Mouse (Mus musculus): Measurements from ENCODE around the gene Noc4l. TPM values are rescaled to one million over a fixed set of nuclear protein-coding genes. Genes with fewer than 3 reads are reported as not detected.

Noc4l gene
- total RNA-seq, 2 experiments from 2014 or later = 35.3 to 40.7 TPM

GRCm38 (mm10) chr5:110609868-110610267 lies 43.3 kb downstream of the Noc4l start:
- no peak for DNase-seq (ENCODE audit: low spot score in 2 of 2)

DNA sequence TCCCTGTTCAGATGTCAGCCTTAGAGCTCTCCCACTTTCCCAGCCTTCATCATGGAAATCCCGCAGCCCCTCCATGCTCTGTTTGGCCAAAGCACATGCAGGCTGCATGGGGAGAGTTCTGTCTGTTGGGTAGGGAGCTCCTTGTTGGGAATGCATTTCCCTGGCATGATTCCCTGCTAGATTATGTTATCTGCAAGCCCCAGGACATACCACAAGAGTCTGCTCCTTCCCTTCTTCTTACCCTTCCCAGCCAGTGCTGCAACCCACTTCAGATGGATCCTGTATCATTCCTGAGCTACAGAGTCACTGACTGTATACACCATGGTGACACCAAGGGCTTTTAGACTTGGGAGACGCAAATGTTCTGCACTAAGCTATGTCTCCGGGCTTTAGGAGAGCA lies 43.8 kb downstream of the Noc4l start:
- no peak for DNase-seq (ENCODE audit: low spot score in 2 of 2)

- no peak for DNase-seq (ENCODE audit: low spot score in 2 of 2)
These were observed 44.3 kb downstream of the Noc4l start for GRCm38 (mm10) chr5:110608941-110609340.

- no peak for DNase-seq (ENCODE audit: low spot score in 2 of 2)
These were observed 44.9 kb downstream of the Noc4l start for GRCm38 (mm10) chr5:110608336-110608735.

- no peak for DNase-seq (ENCODE audit: low spot score in 2 of 2)
These were observed 45.5 kb downstream of the Noc4l start for GRCm38 (mm10) chr5:110607767-110608166.

- DNase-seq (ENCODE audit: low spot score in 2 of 2) = no peak
These were observed 47.5 kb downstream of the Noc4l start for GRCm38 (mm10) chr5:110605531-110606221.

GRCm38 (mm10) chr5:110604311-110604710 lies 48.9 kb downstream of the Noc4l start:
- no peak for DNase-seq (ENCODE audit: low spot score in 2 of 2)

DNA sequence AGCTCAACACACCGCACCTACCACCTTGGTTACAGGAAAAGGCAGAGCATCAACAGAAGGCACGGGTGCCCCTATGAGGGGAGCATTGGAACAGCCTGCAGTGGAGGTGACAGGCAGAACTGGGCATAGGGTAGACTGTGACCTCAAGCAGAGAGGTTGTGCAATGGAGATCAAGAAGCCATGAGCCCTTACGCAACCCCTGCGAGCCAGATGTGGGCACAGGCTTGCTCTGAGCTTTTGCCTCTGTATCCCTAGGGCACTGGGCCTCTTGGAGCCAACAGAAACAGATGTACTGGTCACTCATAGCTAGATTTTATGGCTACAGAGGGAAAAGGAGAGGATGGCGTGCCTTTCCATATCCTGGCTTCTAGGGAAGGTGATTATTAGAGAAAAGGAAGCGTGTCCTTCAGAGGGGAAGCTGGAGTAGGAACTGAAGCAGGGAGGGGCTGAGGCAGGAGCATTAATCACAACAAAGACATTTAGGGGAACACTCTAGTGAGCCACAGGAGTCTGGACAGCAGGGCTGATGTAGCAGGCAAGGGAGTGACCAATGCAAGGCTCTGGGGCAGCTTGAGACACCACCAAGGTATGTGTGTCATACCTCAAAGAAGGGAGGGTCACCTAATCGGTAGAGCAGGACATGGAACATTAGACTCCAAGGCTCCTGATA lies 50.1 kb downstream of the Noc4l start:
- DNase-seq (ENCODE audit: low spot score in 2 of 2) = no peak

Small RNAs within 50 kb of the gene (microRNA-seq; reads per million reads assigned to microRNA genes)
- 4.2 to 7.8 reads per million in 2 experiments for gene Mir7026

Other genes with a start within 250 kb of the Noc4l start
- gene Fbrsl1, start 204.9 kb downstream of the Noc4l start, total RNA-seq (2021) = 10 to 100 TPM; 82.5 to 90.6 TPM
- gene Galnt9, start 109.1 kb downstream of the Noc4l start, total RNA-seq (2021) = 10 to 100 TPM; 76.5 to 77.2 TPM
- gene Ddx51, start within 50 bp of the Noc4l start, total RNA-seq (2021) = 10 to 100 TPM; 24.9 to 32.0 TPM
- 10 to 100 TPM; 72.4 to 91.5 TPM for gene Ep400, start 117.3 kb upstream of the Noc4l start, total RNA-seq (2021)
- 10 to 100 TPM; 17.6 to 18.3 TPM for gene Pus1, start 127.2 kb upstream of the Noc4l start, total RNA-seq (2021)
- 10 to 100 TPM; 66.7 to 73.7 TPM for gene Ulk1, start 156.7 kb upstream of the Noc4l start, total RNA-seq (2021)
- 1 to 10 TPM; 8.9 to 9.6 TPM for gene Hscb, start 186.4 kb upstream of the Noc4l start, total RNA-seq (2021)
- gene Chek2, start 186.6 kb upstream of the Noc4l start, total RNA-seq (2021) = 1 to 10 TPM; 2.6 to 3.5 TPM
- 10 to 100 TPM; 29.6 to 32.7 TPM for gene Ttc28, start 226.4 kb upstream of the Noc4l start, total RNA-seq (2021)

Measured in layer of hippocampus, postnatal 10 days (tissue).